Mouse (Mus musculus): Measurements from ENCODE around the gene Gopc.

Gene Gopc

DNA sequence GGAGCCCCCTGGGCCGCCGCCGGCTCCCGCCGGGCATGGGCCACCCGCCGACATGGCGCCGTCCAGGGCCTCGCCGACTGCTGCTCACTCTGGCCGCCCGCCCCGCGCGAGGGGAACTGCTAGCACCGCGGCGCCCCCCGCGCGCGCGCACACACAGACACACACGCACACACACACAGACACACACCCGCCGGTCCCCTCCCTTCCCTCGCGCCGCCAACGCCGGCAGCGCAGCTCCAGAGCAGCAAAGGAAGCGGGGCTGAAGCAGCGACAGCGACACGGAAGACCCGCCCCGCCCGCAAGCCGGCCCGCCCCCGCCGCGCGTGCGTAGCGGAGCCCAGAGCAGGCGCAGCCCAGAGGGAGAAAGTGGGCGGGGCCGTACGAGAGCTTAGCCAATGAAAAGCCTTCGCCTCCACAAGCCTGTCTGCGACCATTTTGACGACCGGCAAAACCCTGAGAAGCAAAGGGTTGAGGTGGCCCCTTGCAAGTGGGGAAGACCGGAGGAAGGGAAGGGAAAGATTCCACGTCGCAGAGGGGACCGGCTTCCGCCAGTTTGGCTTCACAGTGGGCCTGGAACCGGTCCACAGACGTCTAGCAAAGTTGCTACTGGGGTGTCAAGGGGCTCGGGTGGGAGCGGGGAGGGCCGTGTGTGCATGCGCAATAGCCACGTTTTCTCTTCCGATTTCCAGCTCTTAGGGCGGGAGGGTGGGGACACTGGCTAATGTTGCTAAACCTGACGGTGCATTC lies at the start of gene Gopc:
Gene Gopc (minus strand): TSS at position 280 of the 747 bp plus-strand sequence.
- TF ChIP-seq GATA4 (IDR thresholded peaks at IDR 0.05; ENCODE audit: insufficient replicate concordance, low read length) = no peak

DNA sequence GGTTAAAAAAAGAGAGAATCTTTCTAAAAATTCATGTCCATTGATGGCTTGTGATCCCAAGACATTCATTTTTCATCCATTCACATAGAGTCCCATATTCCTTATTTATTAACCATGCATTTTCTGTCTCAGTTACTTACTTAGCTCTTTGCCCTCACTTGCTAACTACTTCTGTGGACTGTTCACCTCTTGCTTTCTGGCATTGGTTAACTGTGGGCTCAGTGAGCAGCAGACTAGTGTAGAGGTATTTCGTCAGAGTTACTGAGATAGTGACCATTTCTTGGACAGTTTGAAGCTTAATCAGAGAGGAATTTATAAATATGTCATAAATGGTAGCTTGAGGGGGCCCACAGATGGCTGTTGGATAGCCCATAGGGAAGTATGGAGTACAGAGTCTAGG lies 49.0 kb upstream of the Gopc start:
- TF ChIP-seq GATA4 (IDR thresholded peaks at IDR 0.05; ENCODE audit: insufficient replicate concordance, low read length) = no peak

GRCm38 (mm10) chr10:52427634-52428415 lies 45.9 kb upstream of the Gopc start:
- TF ChIP-seq GATA4 (IDR thresholded peaks at IDR 0.05; ENCODE audit: insufficient replicate concordance, low read length) = no peak

DNA sequence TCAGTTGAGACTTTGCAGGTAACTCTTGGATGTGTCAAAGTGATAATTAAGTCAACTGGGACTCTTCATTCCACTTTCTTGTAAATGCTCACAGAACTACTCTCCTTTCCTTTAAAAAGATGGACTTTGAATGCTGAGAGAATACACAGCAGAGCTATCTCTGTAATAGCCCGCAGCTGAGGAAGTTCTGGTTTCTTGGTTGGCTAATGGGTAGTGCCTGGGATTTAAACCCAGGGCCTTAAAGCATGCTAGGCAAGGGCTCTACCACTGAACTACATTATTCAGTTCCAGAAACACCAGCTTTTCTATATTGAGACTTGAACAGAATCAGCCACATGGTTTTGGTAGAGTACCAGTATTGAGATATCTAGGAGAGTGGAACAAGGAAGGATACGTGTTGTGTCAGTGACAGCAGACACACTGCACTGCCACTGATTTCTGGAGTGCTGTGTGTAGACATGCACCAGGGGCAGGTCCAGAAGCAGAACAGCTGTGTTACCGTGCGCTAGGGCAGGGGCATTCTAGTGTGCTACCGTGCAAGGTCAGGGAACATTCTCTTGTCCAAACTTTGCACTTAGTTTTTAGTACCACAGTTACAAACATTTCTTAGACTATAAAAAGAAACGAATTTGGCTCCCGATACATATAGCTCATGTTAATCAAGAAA lies 44.5 kb upstream of the Gopc start:
- no peak for TF ChIP-seq GATA4 (IDR thresholded peaks at IDR 0.05; ENCODE audit: insufficient replicate concordance, low read length)

GRCm38 (mm10) chr10:52423097-52423496 lies 41.2 kb upstream of the Gopc start:
- no peak for TF ChIP-seq GATA4 (IDR thresholded peaks at IDR 0.05; ENCODE audit: insufficient replicate concordance, low read length)

DNA sequence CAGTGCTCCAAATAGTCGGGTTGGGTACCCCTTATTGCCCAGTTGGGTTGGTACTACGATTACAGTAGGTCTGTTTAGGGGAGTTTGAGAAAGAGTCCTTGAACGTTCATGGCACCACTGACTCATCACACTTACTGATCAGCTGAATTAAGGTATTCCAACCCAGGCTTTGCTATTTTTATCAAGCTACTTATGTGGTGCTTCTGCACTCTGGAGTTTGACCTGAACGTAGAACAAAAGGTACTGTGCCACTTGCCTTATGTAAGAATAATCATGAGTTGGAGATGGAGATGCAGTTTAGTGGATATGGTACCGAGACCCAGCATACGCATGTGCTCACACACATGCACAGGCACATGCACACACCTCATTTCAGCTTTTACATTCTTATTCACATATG lies 39.8 kb upstream of the Gopc start:
- no peak for TF ChIP-seq GATA4 (IDR thresholded peaks at IDR 0.05; ENCODE audit: insufficient replicate concordance, low read length)

GRCm38 (mm10) chr10:52420526-52420925 lies 38.6 kb upstream of the Gopc start:
- no peak for TF ChIP-seq GATA4 (IDR thresholded peaks at IDR 0.05; ENCODE audit: insufficient replicate concordance, low read length)

GRCm38 (mm10) chr10:52419402-52419801 lies 37.5 kb upstream of the Gopc start:
- TF ChIP-seq GATA4 (IDR thresholded peaks at IDR 0.05; ENCODE audit: insufficient replicate concordance, low read length) = no peak

- no peak for TF ChIP-seq GATA4 (IDR thresholded peaks at IDR 0.05; ENCODE audit: insufficient replicate concordance, low read length)
Observed at GRCm38 (mm10) chr10:52418931-52419330, 37.0 kb upstream of the Gopc start.

DNA sequence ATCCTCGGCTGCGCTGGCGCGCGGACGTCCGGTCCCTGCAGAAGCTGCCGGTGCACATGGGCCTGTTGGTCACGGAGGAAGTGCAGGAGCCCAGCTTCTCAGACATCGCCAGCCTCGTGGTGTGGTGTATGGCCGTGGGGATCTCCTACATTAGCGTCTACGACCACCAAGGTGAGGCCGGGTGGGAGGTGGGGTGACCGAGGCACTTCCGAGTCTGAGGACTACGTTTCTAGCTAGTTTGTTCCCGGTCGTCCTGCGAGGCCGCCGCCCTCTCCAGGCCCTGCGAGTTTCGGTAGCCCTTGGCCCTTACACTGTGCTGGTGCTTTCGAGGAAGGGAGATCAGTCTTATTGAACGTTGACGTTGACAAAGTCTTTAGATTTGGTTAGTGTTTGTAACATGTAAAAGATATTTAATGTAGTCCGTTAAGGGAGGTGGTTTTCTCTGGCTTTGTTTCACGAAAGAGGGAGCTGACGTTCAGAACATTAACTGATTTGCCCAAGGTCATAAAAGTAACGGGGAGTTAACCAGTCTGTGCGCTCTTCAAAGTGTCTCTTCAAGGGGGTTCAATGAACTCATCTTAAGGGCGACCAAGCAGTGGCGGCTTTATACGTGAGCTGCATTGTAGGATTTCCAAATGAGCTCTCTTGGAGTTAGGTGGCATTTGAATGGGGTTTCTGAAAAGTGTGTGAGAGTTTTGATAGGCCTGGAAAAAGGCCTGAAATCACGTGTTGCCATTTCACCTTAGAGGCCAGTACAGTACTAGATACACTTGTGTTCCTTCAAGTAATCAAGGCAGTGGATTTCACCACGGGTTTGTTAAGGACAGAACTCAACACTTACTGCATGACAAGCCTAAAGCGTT lies 36.3 kb upstream of the Gopc start:
- no peak for TF ChIP-seq GATA4 (IDR thresholded peaks at IDR 0.05; ENCODE audit: insufficient replicate concordance, low read length)

DNA sequence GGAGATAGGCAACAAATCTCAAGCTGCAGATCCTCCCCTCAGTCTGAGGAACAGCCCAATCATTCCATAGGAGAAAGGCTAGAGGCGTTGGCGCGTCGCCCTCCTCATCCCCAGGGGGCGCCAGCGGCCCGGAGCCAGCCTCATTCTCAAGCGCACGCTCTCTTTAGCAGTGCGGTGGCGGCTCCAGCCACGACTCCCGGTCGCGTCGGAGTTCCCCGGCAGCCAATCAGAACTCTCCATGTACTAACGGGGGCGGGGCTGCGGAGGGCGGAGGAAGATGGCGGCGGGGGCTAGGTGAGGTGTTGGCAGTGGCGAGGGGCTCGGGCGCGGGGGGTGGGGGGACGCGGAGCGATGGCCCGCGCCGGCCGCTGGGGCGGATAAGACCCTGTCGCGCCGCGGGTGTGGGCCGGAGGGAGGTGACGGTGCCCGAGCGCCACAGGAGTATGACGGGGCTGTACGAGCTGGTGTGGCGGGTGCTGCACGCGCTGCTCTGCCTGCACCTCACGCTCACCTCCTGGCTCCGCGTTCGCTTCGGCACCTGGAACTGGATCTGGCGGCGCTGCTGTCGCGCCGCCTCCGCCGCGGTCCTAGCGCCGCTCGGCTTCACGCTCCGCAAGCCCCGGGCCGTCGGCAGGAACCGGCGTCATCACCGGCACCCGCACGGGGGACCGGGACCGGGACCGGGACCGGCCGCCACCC lies 35.5 kb upstream of the Gopc start, which contains the start of gene Nus1:
Gene Nus1 (plus strand): TSS at position 249 of the 699 bp plus-strand sequence.
- no peak; the same call in 1 of the 2 replicates for TF ChIP-seq GATA4 (IDR thresholded peaks at IDR 0.05; ENCODE audit: insufficient replicate concordance, low read length)

DNA sequence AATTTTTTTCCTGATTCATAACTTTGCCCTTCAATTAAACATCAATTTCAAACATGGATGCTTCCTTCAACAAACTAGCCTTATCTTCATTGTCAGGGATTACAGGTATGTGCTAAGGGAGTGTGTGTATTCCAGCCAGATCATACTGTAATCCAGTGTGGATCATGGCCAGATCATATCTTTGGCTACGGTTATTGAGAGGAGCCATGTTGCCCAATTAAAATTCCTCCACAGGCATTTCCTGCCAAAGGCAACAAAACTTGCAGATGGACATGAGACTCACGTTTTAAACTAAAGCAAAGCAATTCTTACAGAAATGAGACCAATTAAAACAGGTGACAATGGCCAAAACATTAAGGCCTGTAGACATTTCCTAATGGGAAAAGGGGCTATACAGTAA lies 34.5 kb upstream of the Gopc start:
- no peak for TF ChIP-seq GATA4 (IDR thresholded peaks at IDR 0.05; ENCODE audit: insufficient replicate concordance, low read length)

GRCm38 (mm10) chr10:52415020-52415419 lies 33.1 kb upstream of the Gopc start:
- no peak for TF ChIP-seq GATA4 (IDR thresholded peaks at IDR 0.05; ENCODE audit: insufficient replicate concordance, low read length)

- TF ChIP-seq GATA4 (IDR thresholded peaks at IDR 0.05; ENCODE audit: insufficient replicate concordance, low read length) = no peak
Observed at GRCm38 (mm10) chr10:52407526-52407925, 25.6 kb upstream of the Gopc start.

Data from liver, adult (tissue).